Mouse (Mus musculus): ENCODE data around the gene Dtx3. TPM values are rescaled to one million over a fixed set of nuclear protein-coding genes. Genes with fewer than 3 reads are reported as not detected.
"Not testable (repeated sequence)": the region's sequence is repeated elsewhere in the genome, so short reads cannot be mapped to it uniquely, and the experiment has no call there.

Gene Dtx3
- polyA plus RNA-seq, 1 experiment from 2014 or later = 199 TPM

DNA sequence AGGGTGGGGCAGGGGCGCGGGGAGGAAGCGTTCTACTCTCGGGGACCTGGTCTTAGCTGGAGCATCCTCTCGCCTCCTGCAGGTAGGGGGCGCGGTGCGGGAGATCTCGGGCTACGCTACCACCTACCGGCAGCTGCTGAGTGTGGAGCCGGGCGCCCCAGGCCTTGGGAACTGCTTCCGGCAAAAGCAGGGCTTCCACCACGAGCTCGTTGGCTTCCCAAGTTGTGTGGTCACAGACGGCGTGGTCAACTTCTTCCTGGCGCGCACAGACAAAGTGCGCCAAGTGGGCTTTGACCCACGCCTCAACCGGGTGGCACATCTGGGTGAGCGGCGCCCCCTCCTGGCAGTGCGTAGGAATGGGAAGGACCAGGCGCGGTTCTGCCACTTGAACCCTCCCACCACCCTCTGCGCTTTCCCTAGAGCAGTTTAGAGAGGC lies 24.7 kb downstream of the Dtx3 start:
- H3K4me3 ChIP-seq = peak overlapping the region; percentile 15
- H3K4me1 ChIP-seq = peaks cover 23% of the 10 kb centered on the region
- H3K27me3 ChIP-seq (replicated peaks) = peaks cover 60% of the 10 kb centered on the region
- H3K36me3 ChIP-seq = no peaks in the 10 kb centered on the region
- no peak overlapping the region for H3K27ac ChIP-seq
- H3K9ac ChIP-seq = no peak overlapping the region
- 2% methylated on average over 29 of the region's 29 CpGs for WGBS
- peak overlapping the region; percentile 51 for H3K4me2 ChIP-seq (replicated peaks)
- H3K9me3 ChIP-seq = no peaks in the 10 kb centered on the region
- peak; percentile 27 for ATAC-seq (ENCODE audit: low FRiP score, low read depth)

- Histone ChIP-seq H3K27ac (no peak overlapping the region), H3K9ac (no peak overlapping the region), H3K9me3 (no peaks in the 10 kb centered on the region), H3K4me2 (replicated peaks) (peak overlapping the region; percentile 51), H3K4me1 (peaks cover 32% of the 10 kb centered on the region), H3K4me3 (no peak overlapping the region), H3K36me3 (no peaks in the 10 kb centered on the region), H3K27me3 (replicated peaks) (peaks cover 67% of the 10 kb centered on the region)
- no peak for ATAC-seq (ENCODE audit: low FRiP score, low read depth)
- 2% methylated on average over 22 of the region's 22 CpGs for WGBS
Observed at GRCm38 (mm10) chr10:127170002-127170401, 25.5 kb downstream of the Dtx3 start.

- Histone ChIP-seq H3K4me3 (no peak overlapping the region), H3K4me2 (replicated peaks) (peak overlapping the region; percentile 99), H3K27ac (no peak overlapping the region), H3K27me3 (replicated peaks) (peaks cover 67% of the 10 kb centered on the region), H3K4me1 (peaks cover 33% of the 10 kb centered on the region), H3K36me3 (no peaks in the 10 kb centered on the region), H3K9ac (no peak overlapping the region), H3K9me3 (no peaks in the 10 kb centered on the region)
- ATAC-seq (ENCODE audit: low FRiP score, low read depth) = no peak
- WGBS = 53% methylated on average over 10 of the region's 10 CpGs
Observed at GRCm38 (mm10) chr10:127167614-127168192, 27.8 kb downstream of the Dtx3 start.

DNA sequence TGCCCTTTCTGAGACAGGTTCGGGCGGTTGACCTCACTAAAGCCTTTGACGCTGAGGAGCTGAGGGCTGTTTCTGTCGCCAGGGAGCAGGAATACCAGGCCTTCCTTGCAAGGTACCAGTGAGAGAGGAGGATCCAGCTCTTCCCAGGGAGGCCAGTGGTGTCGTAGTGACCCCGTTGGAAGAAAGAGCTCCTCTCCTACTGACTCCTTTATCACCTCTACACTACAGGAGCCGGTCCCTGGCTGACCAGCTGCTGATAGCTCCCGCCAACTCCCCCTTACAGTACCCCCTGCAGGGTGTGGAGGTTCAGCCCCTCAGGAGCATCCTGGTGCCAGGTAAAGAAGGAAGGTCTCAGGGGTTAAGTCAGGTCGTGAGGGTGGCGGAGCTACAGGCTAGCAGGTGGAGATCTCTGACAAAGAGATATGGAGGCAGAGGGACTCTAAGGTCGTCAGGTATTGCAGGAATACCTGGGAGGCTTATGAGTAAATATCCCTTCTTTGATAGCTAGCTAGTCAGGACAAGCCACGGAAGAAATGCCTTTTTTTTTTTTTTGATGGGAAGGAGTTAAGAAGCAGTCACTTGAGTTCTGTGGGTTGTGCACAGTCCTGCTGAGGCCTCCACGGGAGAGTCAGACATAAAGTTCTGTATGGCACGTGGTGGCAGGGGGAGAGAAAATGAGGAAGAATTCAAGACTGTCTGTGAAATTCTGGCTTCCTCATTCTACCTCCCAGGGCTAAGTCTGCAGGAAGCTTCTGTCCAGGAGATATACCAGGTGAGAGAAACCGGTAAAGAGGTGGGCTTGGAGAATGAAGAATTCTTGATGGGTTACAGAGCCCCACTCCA lies 28.5 kb downstream of the Dtx3 start:
- 22% methylated on average over 15 of the region's 15 CpGs for WGBS
- Histone ChIP-seq H3K27me3 (replicated peaks) (peaks cover 63% of the 10 kb centered on the region), H3K4me1 (peaks cover 33% of the 10 kb centered on the region), H3K9ac (peak overlapping the region; percentile 86), H3K4me2 (replicated peaks) (peak overlapping the region; percentile 99), H3K27ac (no peak overlapping the region), H3K4me3 (peak overlapping the region; percentile 67), H3K36me3 (no peaks in the 10 kb centered on the region), H3K9me3 (no peaks in the 10 kb centered on the region)
- no peak for ATAC-seq (ENCODE audit: low FRiP score, low read depth)

DNA sequence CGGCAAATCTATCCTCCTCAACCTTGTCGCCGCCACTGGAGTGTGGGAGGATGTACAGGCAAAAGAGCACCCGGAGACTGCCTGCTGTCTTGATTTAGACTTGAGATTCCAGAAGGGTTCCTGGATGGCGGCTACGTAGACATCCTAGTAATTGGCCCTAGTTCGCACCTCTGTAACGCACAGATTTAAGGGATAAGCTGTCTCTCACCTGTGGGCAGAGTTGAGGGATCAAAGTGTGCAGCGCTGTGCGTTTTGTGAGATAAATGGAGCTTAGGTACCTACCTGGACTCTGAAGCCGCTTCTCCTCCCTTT lies 29.2 kb downstream of the Dtx3 start:
- peak overlapping the region; percentile 99 for H3K4me2 ChIP-seq (replicated peaks)
- WGBS = 1% methylated on average over 11 of the region's 11 CpGs
- peaks cover 33% of the 10 kb centered on the region for H3K4me1 ChIP-seq
- no peaks in the 10 kb centered on the region for H3K9me3 ChIP-seq
- no peaks in the 10 kb centered on the region for H3K36me3 ChIP-seq
- no peak for ATAC-seq (ENCODE audit: low FRiP score, low read depth)
- H3K9ac ChIP-seq = peak overlapping the region; percentile 86
- H3K4me3 ChIP-seq = peak overlapping the region; percentile 67
- no peak overlapping the region for H3K27ac ChIP-seq
- H3K27me3 ChIP-seq (replicated peaks) = peaks cover 56% of the 10 kb centered on the region

- Histone ChIP-seq H3K4me1 (peaks cover 31% of the 10 kb centered on the region), H3K36me3 (no peaks in the 10 kb centered on the region), H3K27me3 (replicated peaks) (peaks cover 51% of the 10 kb centered on the region), H3K27ac (peak overlapping the region; percentile 66; the same call in 1 of the 2 replicates), H3K9ac (peak overlapping the region; percentile 86), H3K4me3 (peak overlapping the region; percentile 67), H3K4me2 (replicated peaks) (peak overlapping the region; percentile 99), H3K9me3 (no peaks in the 10 kb centered on the region)
- WGBS = under 1% methylated on average over 55 of the region's 56 CpGs
- ATAC-seq (ENCODE audit: low FRiP score, low read depth) = peak; percentile 66
Observed at GRCm38 (mm10) chr10:127165654-127166403, 29.7 kb downstream of the Dtx3 start.

DNA sequence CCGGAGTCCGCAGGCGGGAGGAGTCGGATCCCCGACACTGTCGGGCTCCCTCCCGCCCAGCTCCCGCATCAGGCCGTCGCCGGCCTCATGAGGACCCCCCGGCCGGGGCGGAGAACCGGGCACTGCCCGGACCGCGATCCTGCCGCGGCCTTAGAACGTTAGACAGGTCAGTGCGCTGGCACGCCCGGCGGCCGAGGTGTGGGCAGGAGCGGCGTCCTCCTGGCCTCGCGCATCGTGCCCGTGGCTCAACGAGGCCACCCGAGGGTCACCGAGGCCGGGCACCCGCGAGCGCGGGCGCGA lies 30.2 kb downstream of the Dtx3 start:
- H3K27ac ChIP-seq = peak overlapping the region; percentile 66; the same call in 1 of the 2 replicates

DNA sequence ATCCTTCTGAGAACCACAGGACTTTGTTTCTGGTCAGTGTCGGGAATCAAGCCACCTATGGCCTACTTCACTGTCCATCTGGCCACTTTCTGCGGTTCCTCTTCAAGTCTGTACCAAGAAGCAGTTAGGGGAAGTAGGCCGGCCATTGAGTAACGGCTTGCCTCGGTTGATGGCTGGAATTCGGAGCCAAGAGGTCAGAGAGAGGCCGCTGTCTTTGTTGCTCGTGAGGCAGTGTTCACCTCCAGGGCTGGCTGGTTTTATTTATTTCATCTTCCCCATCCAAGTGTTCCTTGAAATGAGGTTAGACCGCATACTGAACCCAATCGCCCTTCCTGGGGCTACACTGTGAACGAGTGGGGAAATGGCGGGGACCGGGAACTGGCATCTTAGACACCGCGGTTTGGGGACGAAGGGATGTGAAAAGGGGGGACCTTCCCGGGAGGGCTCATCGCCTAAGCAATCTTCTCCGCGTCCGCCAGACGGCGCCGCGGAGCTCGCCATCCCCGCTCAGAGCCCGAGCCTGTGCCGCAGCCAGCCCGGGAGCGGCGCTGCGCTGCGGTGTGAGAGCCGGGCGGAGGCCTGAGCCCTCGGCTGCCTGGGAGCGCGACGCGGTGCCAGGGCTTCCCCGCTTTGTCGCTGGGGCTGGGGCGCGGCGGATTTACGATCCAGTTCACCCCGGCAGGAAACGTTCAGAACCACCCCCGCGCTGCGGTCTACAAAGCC lies 30.7 kb downstream of the Dtx3 start, which contains the start of gene B4galnt1:
TSS of gene B4galnt1 (plus strand) at position 595 of the 723 bp plus-strand sequence.
- Histone ChIP-seq H3K4me3 (peak within 1 kb of the TSS; percentile 67), H3K4me2 (replicated peaks) (peak within 1 kb of the TSS; percentile 99), H3K4me1 (peaks cover 20% of the 10 kb centered on the region), H3K9me3 (no peaks in the 10 kb centered on the region), H3K9ac (peak within 1 kb of the TSS; percentile 86), H3K27me3 (replicated peaks) (peaks cover 41% of the 10 kb centered on the region), H3K27ac (peak within 1 kb of the TSS; percentile 66), H3K36me3 (no peaks in the 10 kb centered on the region)
- peak; percentile 83 for ATAC-seq (ENCODE audit: low FRiP score, low read depth)
- WGBS = 2% methylated on average over 52 of the region's 52 CpGs

More for the DNA sequence above, 30.2 kb downstream of the Dtx3 start:
- Histone ChIP-seq H3K4me3 (peak overlapping the region; percentile 67), H3K27me3 (replicated peaks) (peaks cover 46% of the 10 kb centered on the region), H3K9ac (peak overlapping the region; percentile 86), H3K4me1 (peaks cover 25% of the 10 kb centered on the region), H3K9me3 (no peaks in the 10 kb centered on the region), H3K36me3 (no peaks in the 10 kb centered on the region), H3K4me2 (replicated peaks) (peak overlapping the region; percentile 99)
- under 1% methylated on average over 39 of the region's 42 CpGs for WGBS
- ATAC-seq (ENCODE audit: low FRiP score, low read depth) = peak; percentile 57

- Histone ChIP-seq H3K4me2 (replicated peaks) (peak overlapping the region; percentile 99; the same call in 1 of the 2 replicates), H3K4me3 (no peak overlapping the region), H3K4me1 (peaks cover 19% of the 10 kb centered on the region), H3K27me3 (replicated peaks) (peaks cover 35% of the 10 kb centered on the region), H3K9ac (no peak overlapping the region), H3K36me3 (no peaks in the 10 kb centered on the region), H3K27ac (no peak overlapping the region), H3K9me3 (no peaks in the 10 kb centered on the region)
- no peak for ATAC-seq (ENCODE audit: low FRiP score, low read depth)
- 93% methylated on average over 4 of the region's 4 CpGs for WGBS
Observed at GRCm38 (mm10) chr10:127164190-127164589, 31.3 kb downstream of the Dtx3 start.

DNA sequence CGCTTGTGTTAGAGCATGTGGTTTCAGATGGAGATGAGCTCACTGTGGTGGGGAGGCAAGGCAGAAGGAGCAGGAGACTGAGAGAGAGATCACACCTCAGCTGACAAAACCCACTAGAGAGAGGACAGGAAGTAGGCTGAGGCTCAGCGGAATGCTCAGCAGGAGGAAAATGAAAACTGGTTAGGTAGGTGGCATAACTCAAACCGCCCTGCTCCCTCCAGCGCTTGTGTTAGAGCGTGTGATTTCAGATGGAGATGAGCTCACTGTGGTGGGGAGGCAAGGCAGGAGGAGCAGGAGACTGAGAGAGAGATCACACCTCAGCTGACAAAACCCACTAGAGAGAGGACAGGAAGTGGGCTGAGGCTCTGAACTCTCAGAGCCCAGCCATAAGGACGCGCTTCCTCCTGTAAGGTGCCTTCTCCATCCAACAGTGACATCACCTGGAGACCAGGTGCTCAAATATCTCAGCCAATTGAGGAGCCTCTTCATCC lies 32.7 kb downstream of the Dtx3 start:
- WGBS = 58% methylated on average over 7 of the region's 7 CpGs
- not testable (repeated sequence) for H3K4me3 ChIP-seq; ATAC-seq (ENCODE audit: low FRiP score, low read depth); H3K36me3 ChIP-seq; H3K9me3 ChIP-seq; H3K4me2 ChIP-seq (replicated peaks); H3K27ac ChIP-seq; H3K9ac ChIP-seq
- peaks cover 26% of the 10 kb centered on the region for H3K27me3 ChIP-seq (replicated peaks)
- H3K4me1 ChIP-seq = peaks cover 19% of the 10 kb centered on the region

- peaks cover 6% of the 10 kb centered on the region for H3K27me3 ChIP-seq (replicated peaks)
- 79% methylated on average over 3 of the region's 3 CpGs for WGBS
- no peak overlapping the region for H3K27ac ChIP-seq
- H3K4me3 ChIP-seq = no peak overlapping the region
- H3K9me3 ChIP-seq = no peaks in the 10 kb centered on the region
- peaks cover 8% of the 10 kb centered on the region for H3K4me1 ChIP-seq
- no peaks in the 10 kb centered on the region for H3K36me3 ChIP-seq
- H3K9ac ChIP-seq = no peak overlapping the region
- no peak for ATAC-seq (ENCODE audit: low FRiP score, low read depth)
- H3K4me2 ChIP-seq (replicated peaks) = no peak overlapping the region
Observed at GRCm38 (mm10) chr10:127160728-127161127, 34.8 kb downstream of the Dtx3 start.

Data from neural tube, embryonic 12.5 days (tissue).